Mouse (Mus musculus): Measurements from ENCODE around the gene Tulp4.

DNA sequence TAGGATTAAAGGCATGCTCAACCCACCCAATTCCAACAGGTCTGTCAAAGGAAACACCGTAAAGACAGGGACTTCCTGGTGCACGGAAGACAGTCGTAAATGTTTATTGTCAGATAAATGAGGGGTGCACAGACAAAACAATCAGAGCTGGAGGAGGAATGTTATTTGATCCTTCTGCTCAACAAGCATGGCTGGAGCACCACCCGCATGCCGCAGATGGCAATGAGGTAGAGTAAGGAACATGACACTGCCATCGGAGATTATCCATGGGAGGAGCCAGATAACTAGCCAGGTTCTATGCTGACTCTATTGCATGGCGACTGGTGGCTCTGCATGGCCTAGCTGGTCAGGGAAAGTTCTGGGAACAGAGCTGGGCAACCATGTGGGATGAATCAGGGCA is 32.8 kb upstream of the Tulp4 start:
- TF ChIP-seq CTCF (IDR thresholded peaks at IDR 0.05; ENCODE audit: insufficient read depth, low read length) = no peak
- TF ChIP-seq POLR2A (IDR thresholded peaks at IDR 0.05; ENCODE audit: borderline replicate concordance, extremely low read depth, low read depth, low read length) = no peak

Measured in lung, adult 2 months (tissue).